Mouse (Mus musculus): ENCODE data around the gene Notch4. TPM values are rescaled to one million over a fixed set of nuclear protein-coding genes. Genes with fewer than 3 reads are reported as not detected.

Notch4 gene
- total RNA-seq, 2 experiments from 2014 or later, result 35.3 to 47.2 TPM

GRCm38 (mm10) chr17:34591029-34591993 lies 27.2 kb downstream of the Notch4 start, which contains the start of gene Pbx2:
TSS of gene Pbx2 (plus strand) at chr17:34591266.
- no peak for DNase-seq (ENCODE audit: low spot score)
- intact Hi-C loops (cut with DNase I), result no loop called here

GRCm38 (mm10) chr17:34591994-34592375 lies 27.9 kb downstream of the Notch4 start:
- intact Hi-C loops (cut with DNase I), result no loop called here

GRCm38 (mm10) chr17:34592581-34593549 lies 28.8 kb downstream of the Notch4 start:
- intact Hi-C loops (cut with DNase I), result no loop called here

More at GRCm38 (mm10) chr17:34591994-34592375, 27.9 kb downstream of the Notch4 start:
- peak; percentile 67 for DNase-seq (ENCODE audit: low spot score)

GRCm38 (mm10) chr17:34593752-34594525 lies 29.9 kb downstream of the Notch4 start:
- no peak for DNase-seq (ENCODE audit: low spot score)
- intact Hi-C loops (cut with DNase I), result no loop called here

More at GRCm38 (mm10) chr17:34592581-34593549, 28.8 kb downstream of the Notch4 start:
- no peak for DNase-seq (ENCODE audit: low spot score)

- intact Hi-C loops (cut with DNase I), result no loop called here
- no peak for DNase-seq (ENCODE audit: low spot score)
These were observed 32.0 kb downstream of the Notch4 start for GRCm38 (mm10) chr17:34596098-34596497.

GRCm38 (mm10) chr17:34597566-34598095 lies 33.6 kb downstream of the Notch4 start, which contains the start of gene Ager:
TSS of gene Ager (plus strand) at chr17:34597862.
- intact Hi-C loops (cut with DNase I), result no loop called here
- DNase-seq (ENCODE audit: low spot score), result no peak

- no peak for DNase-seq (ENCODE audit: low spot score)
- intact Hi-C loops (cut with DNase I), result no loop called here
These were observed 35.8 kb downstream of the Notch4 start for GRCm38 (mm10) chr17:34599891-34600290.

- intact Hi-C loops (cut with DNase I), result no loop called here
- no peak for DNase-seq (ENCODE audit: low spot score)
These were observed 37.7 kb downstream of the Notch4 start for GRCm38 (mm10) chr17:34601796-34602195.

- intact Hi-C loops (cut with DNase I), result no loop called here
- peak; percentile 97 for DNase-seq (ENCODE audit: low spot score)
These were observed 39.5 kb downstream of the Notch4 start, which contains the start of gene Rnf5 for GRCm38 (mm10) chr17:34603375-34604060. TSS of gene Rnf5 (minus strand) at chr17:34603690.

- intact Hi-C loops (cut with DNase I), result no loop called here
- DNase-seq (ENCODE audit: low spot score), result peak; percentile 98
These were observed 40.0 kb downstream of the Notch4 start, which contains the start of gene Agpat1 for GRCm38 (mm10) chr17:34604061-34604508. TSS of gene Agpat1 (plus strand) at chr17:34604262.

- intact Hi-C loops (cut with DNase I), result no loop called here
- no peak for DNase-seq (ENCODE audit: low spot score)
These were observed 40.6 kb downstream of the Notch4 start for GRCm38 (mm10) chr17:34604511-34605237.

GRCm38 (mm10) chr17:34605609-34606008 lies 41.5 kb downstream of the Notch4 start:
- peak; percentile 94 for DNase-seq (ENCODE audit: low spot score)

GRCm38 (mm10) chr17:34606186-34607039 lies 42.3 kb downstream of the Notch4 start:
- intact Hi-C loops (cut with DNase I), result no loop called here
- no peak for DNase-seq (ENCODE audit: low spot score)

More at GRCm38 (mm10) chr17:34605609-34606008, 41.5 kb downstream of the Notch4 start:
- intact Hi-C loops (cut with DNase I), result no loop called here

- intact Hi-C loops (cut with DNase I), result no loop called here
- no peak for DNase-seq (ENCODE audit: low spot score)
These were observed 43.9 kb downstream of the Notch4 start for GRCm38 (mm10) chr17:34607997-34608396.

GRCm38 (mm10) chr17:34611050-34611449 lies 47.0 kb downstream of the Notch4 start:
- intact Hi-C loops (cut with DNase I), result no loop called here
- DNase-seq (ENCODE audit: low spot score), result no peak

- intact Hi-C loops (cut with DNase I), result no loop called here
- no peak for DNase-seq (ENCODE audit: low spot score)
These were observed 49.1 kb downstream of the Notch4 start for GRCm38 (mm10) chr17:34613054-34613645.
